Mouse (Mus musculus) heart, embryonic 16.5 days (tissue): Measurements from ENCODE around the gene Zfp385c. TPM values are rescaled to one million over a fixed set of nuclear protein-coding genes. Genes with fewer than 3 reads are reported as not detected.

ENCODE experiments used
- ATAC-seq: fragments of 200-750 bp; cut with Nextera tagmentation; replicated peaks from 2 replicates; pipeline ENCODE4 v1.8.0; 2017; ENCODE audit warnings: moderate number of reproducible peaks; ENCODE audit not compliant: insufficient read depth, low FRiP score; ENCODE audit errors: extremely low read depth
- H3K27ac ChIP-seq: fragments of 300-500 bp; sonication (generic); 2 replicates; pipeline ENCODE4 v1.5.1; 2014; ENCODE audit warnings: mild to moderate bottlenecking, low read length, control low read depth, moderate library complexity
- H3K27me3 ChIP-seq: fragments of 300-500 bp; sonication (generic); 2 replicates; pipeline ENCODE4 v1.6.1; 2014; ENCODE audit warnings: low read length, mixed read lengths; ENCODE audit not compliant: control insufficient read depth, insufficient read depth
- H3K36me3 ChIP-seq: fragments of 300-500 bp; sonication (generic); 2 replicates; pipeline ENCODE4 v1.6.1; 2014; ENCODE audit not compliant: control insufficient read depth, insufficient read depth
- H3K4me1 ChIP-seq: fragments of 300-500 bp; sonication (generic); 2 replicates; pipeline ENCODE4 v1.6.1; 2014; ENCODE audit warnings: low read length, mixed read lengths; ENCODE audit not compliant: control insufficient read depth, insufficient read depth
- H3K4me2 ChIP-seq: fragments of 300-500 bp; sonication (generic); 2 replicates; pipeline ENCODE4 v1.6.1; 2014; ENCODE audit warnings: low read depth, mild to moderate bottlenecking, control low read depth, low read length
- H3K4me3 ChIP-seq: fragments of 300-500 bp; sonication (generic); 2 replicates; pipeline ENCODE4 v1.5.1; 2014; ENCODE audit warnings: mild to moderate bottlenecking, control low read depth, low read length
- H3K9ac ChIP-seq: fragments of 300-500 bp; sonication (generic); 2 replicates; pipeline ENCODE4 v1.6.1; 2014; ENCODE audit warnings: low read length, control low read depth
- H3K9me3 ChIP-seq: fragments of 300-500 bp; sonication (generic); replicated peaks from 2 replicates; pipeline ENCODE4 v1.6.1; 2016; ENCODE audit warnings: low read length; ENCODE audit not compliant: control insufficient read depth
- WGBS: fragments of 180-500 bp; shearing (Covaris S2); extraction: QIAGEN DNeasy Blood & Tissue Kit; methylation state at CpG from one replicate; pipeline ENCODE4 v1.1.7; 2014; 5-methylcytosine and 5-hydroxymethylcytosine counted together
- polyA plus RNA-seq: library from polyadenylated mRNA; unstranded; fragments of >200 nt; fragmentation: Nextera tagmentation; extraction: Ambion mirVana; gene quantifications from 2 replicates; pipeline ENCODE4 v1.2.1, GENCODE M21; 2015

Gene Zfp385c
- polyA plus RNA-seq, 1 experiment from 2014 or later = 0.26 TPM

GRCm38 (mm10) chr11:100730477-100731205 is 38.4 kb upstream of the Zfp385c start:
- 80% methylated on average over 6 of the region's 6 CpGs for WGBS
- no peak overlapping the region for H3K4me2 ChIP-seq
- H3K9ac ChIP-seq = no peak overlapping the region
- no peaks in the 10 kb centered on the region for H3K27me3 ChIP-seq
- H3K27ac ChIP-seq = no peak overlapping the region
- H3K9me3 ChIP-seq = no peaks in the 10 kb centered on the region
- H3K36me3 ChIP-seq = no peaks in the 10 kb centered on the region
- no peak overlapping the region for H3K4me3 ChIP-seq
- H3K4me1 ChIP-seq = peaks cover 5% of the 10 kb centered on the region
- no peak; the same call in 1 of the 2 replicates for ATAC-seq

- Histone ChIP-seq H3K27me3 (no peaks in the 10 kb centered on the region), H3K36me3 (no peaks in the 10 kb centered on the region), H3K4me3 (no peak overlapping the region), H3K4me2 (no peak overlapping the region), H3K9ac (no peak overlapping the region), H3K9me3 (no peaks in the 10 kb centered on the region), H3K27ac (no peak overlapping the region), H3K4me1 (peaks cover 7% of the 10 kb centered on the region)
- ATAC-seq = no peak
- 78% methylated on average over 4 of the region's 4 CpGs for WGBS
Observed at GRCm38 (mm10) chr11:100729976-100730375, 37.7 kb upstream of the Zfp385c start.

- H3K9me3 ChIP-seq = no peaks in the 10 kb centered on the region
- no peak for ATAC-seq
- peaks cover 14% of the 10 kb centered on the region for H3K4me1 ChIP-seq
- no peak overlapping the region for H3K27ac ChIP-seq
- no peak overlapping the region for H3K4me3 ChIP-seq
- no peaks in the 10 kb centered on the region for H3K27me3 ChIP-seq
- no peak overlapping the region for H3K4me2 ChIP-seq
- 79% methylated on average over 6 of the region's 6 CpGs for WGBS
- no peak overlapping the region for H3K9ac ChIP-seq
- H3K36me3 ChIP-seq = no peaks in the 10 kb centered on the region
Observed at GRCm38 (mm10) chr11:100728601-100729000, 36.3 kb upstream of the Zfp385c start.

- Histone ChIP-seq H3K36me3 (no peaks in the 10 kb centered on the region), H3K9ac (no peak overlapping the region), H3K4me1 (peaks cover 27% of the 10 kb centered on the region), H3K27ac (no peak overlapping the region), H3K27me3 (no peaks in the 10 kb centered on the region), H3K4me3 (no peak overlapping the region), H3K9me3 (no peaks in the 10 kb centered on the region), H3K4me2 (no peak overlapping the region)
- ATAC-seq = no peak
- WGBS = 92% methylated on average over 3 of the region's 3 CpGs
Observed at GRCm38 (mm10) chr11:100727201-100727600, 34.9 kb upstream of the Zfp385c start.

GRCm38 (mm10) chr11:100724919-100725512 is 32.8 kb upstream of the Zfp385c start:
- Histone ChIP-seq H3K27me3 (no peaks in the 10 kb centered on the region), H3K27ac (peak overlapping the region; percentile 67), H3K4me3 (no peak overlapping the region), H3K36me3 (no peaks in the 10 kb centered on the region), H3K9me3 (no peaks in the 10 kb centered on the region), H3K4me1 (peaks cover 49% of the 10 kb centered on the region), H3K4me2 (no peak overlapping the region), H3K9ac (no peak overlapping the region)
- WGBS = 32% methylated on average over 5 of the region's 5 CpGs
- peak; percentile 43; the same call in 1 of the 2 replicates for ATAC-seq

- no peaks in the 10 kb centered on the region for H3K27me3 ChIP-seq
- H3K36me3 ChIP-seq = peaks cover 11% of the 10 kb centered on the region; the same call in 1 of the 2 replicates
- H3K9me3 ChIP-seq = no peaks in the 10 kb centered on the region
- H3K4me3 ChIP-seq = no peak overlapping the region
- ATAC-seq = no peak
- H3K9ac ChIP-seq = no peak overlapping the region; the same call in 1 of the 2 replicates
- H3K4me1 ChIP-seq = peaks cover 56% of the 10 kb centered on the region
- peak overlapping the region; percentile 85 for H3K27ac ChIP-seq
- no peak overlapping the region; the same call in 1 of the 2 replicates for H3K4me2 ChIP-seq
- 45% methylated on average over 2 of the region's 2 CpGs for WGBS
Observed at GRCm38 (mm10) chr11:100722493-100723028, 30.3 kb upstream of the Zfp385c start.

GRCm38 (mm10) chr11:100721776-100722492 is 29.7 kb upstream of the Zfp385c start:
- Histone ChIP-seq H3K9me3 (no peaks in the 10 kb centered on the region), H3K4me1 (peaks cover 56% of the 10 kb centered on the region), H3K9ac (no peak overlapping the region; the same call in 1 of the 2 replicates), H3K4me2 (peak overlapping the region; percentile 1), H3K4me3 (no peak overlapping the region), H3K27me3 (no peaks in the 10 kb centered on the region), H3K27ac (peak overlapping the region; percentile 85), H3K36me3 (peaks cover 13% of the 10 kb centered on the region; the same call in 1 of the 2 replicates)
- ATAC-seq = peak; percentile 29; the same call in 1 of the 2 replicates
- 29% methylated on average over 8 of the region's 8 CpGs for WGBS

- 37% methylated on average over 4 of the region's 4 CpGs for WGBS
- Histone ChIP-seq H3K27ac (peak overlapping the region; percentile 85), H3K27me3 (no peaks in the 10 kb centered on the region), H3K9ac (peak overlapping the region; percentile 27; the same call in 1 of the 2 replicates), H3K36me3 (peaks cover 13% of the 10 kb centered on the region; the same call in 1 of the 2 replicates), H3K9me3 (no peaks in the 10 kb centered on the region), H3K4me2 (peak overlapping the region; percentile 23), H3K4me3 (no peak overlapping the region), H3K4me1 (peaks cover 56% of the 10 kb centered on the region)
- no peak for ATAC-seq
Observed at GRCm38 (mm10) chr11:100721254-100721653, 29.0 kb upstream of the Zfp385c start.
